Mouse (Mus musculus): ENCODE data around the gene Fam71d. TPM values are rescaled to one million over a fixed set of nuclear protein-coding genes. Genes with fewer than 3 reads are reported as not detected.

The Fam71d gene
- polyA plus RNA-seq, 2 experiments from 2014 or later = 0.46 TPM; not detected in 1

GRCm38 (mm10) chr12:78777916-78778315, 86.6 kb downstream of the Fam71d start:
- no peak for ATAC-seq

DNA sequence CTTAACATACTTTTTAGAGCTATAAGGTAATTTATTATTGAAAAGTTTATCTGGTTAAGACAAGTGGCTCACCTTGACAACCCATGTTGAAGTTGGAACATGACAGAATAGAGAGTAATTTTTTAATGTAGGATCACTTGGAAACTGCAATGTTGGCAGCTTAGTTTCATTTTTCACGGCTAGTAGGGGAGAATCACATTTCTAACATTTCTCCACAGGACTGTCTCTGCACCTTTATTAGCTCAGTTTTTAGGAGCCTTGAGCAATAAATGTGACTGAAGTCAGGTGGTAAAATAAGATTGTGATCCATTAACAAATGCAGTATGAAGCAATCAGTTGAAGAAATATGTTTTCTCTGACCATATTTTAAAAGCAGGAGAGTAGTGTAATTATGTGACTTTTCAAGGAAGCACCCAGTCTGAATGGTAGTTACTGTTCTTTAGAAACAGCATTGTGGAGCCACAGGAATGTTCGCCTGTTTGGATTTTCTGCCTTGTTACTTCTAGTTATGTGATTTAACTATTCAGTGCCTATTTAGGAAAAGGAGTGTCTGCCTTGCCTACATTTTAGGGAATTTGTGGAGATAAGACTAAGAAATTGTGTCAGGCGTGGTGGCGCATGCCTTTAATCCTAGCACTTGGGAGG, 87.2 kb downstream of the Fam71d start:
- ATAC-seq = no peak

Other genes with a start within 250 kb of the Fam71d start
- gene Mpp5, start 57.4 kb downstream of the Fam71d start, polyA plus RNA-seq (2017; shearing (Covaris generic)) = 10 to 100 TPM; 14.3 to 18.0 TPM
- 100 to 1,000 TPM; 240 to 257 TPM for gene Atp6v1d, start 170.1 kb downstream of the Fam71d start, polyA plus RNA-seq (2017; shearing (Covaris generic))
- 100 to 1,000 TPM; 189 to 200 TPM for gene Eif2s1, start 170.3 kb downstream of the Fam71d start, polyA plus RNA-seq (2017; shearing (Covaris generic))
- gene Plek2, start 215.4 kb downstream of the Fam71d start, polyA plus RNA-seq (2017; shearing (Covaris generic)) = under 1 TPM in 1 of 2 experiments, not detected in 1; 0.39 TPM